Mouse (Mus musculus) adrenal gland (tissue): Measurements from ENCODE around the gene Elovl6.

Experiments used
- intact Hi-C: fragments of 180-260 bp; cut with DNase I; formaldehyde crosslinking; loops from one replicate; pipeline ENCODE4 v1.15.1; 2025

Gene Elovl6

DNA sequence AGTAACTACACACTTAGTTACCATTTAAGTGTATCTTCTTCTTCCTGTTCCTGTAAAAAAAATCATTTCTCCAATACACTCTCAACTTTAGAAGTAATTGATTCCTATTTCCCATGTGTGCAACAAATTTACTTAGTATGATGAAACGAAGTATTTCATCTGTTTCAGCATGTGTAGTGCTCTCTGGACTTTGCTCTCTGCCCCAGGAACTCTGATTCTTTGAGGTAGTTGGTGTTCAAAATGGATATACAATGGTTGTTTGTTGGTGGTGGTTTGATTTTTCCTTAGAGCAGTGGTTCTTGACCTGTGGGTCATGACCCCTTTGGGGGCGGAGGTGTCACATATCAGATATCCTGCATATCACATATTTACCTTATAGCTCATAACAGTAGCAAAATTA lies 32.7 kb downstream of the Elovl6 start:
- intact Hi-C loops, result no loop called here

DNA sequence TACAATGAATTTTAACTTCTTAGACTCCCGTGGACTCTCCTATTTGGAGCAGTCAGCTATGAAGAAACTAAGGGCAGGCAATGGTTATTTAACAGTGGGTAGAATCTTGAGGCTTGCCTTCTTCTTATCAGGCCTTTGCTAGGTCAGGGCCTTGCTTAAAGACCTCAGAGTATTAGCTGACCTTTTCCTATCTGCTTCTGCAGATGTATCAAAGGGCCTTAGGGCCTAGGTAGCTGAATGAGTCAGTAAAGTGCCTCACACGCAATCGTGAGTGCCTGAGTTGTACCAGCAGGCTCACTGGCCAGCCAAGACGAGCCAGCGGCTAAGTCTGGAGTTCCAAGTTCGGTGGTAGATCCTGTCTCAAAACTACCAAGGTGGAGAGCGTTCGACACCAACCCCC lies 33.3 kb downstream of the Elovl6 start:
- intact Hi-C loops, result no loop called here

DNA sequence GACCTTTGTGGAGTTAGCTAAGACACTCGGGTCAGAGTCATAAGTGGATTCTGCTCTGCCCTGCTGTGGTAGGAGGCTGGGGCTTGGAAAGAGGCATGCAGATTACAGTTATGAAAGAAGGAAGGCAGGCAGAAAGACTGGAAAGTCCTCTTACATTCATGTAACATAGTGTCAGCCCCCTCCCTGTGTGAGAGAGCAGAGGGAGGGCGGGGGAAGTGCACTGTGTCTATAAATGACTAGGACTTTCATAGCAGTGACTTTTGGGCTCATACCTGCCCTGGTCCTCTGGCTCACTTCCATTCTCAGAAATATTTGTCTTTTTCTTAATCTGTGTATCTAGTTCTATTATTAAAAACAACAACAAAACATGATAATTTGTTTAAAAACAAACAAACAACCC lies 33.9 kb downstream of the Elovl6 start:
- intact Hi-C loops, result no loop called here

DNA sequence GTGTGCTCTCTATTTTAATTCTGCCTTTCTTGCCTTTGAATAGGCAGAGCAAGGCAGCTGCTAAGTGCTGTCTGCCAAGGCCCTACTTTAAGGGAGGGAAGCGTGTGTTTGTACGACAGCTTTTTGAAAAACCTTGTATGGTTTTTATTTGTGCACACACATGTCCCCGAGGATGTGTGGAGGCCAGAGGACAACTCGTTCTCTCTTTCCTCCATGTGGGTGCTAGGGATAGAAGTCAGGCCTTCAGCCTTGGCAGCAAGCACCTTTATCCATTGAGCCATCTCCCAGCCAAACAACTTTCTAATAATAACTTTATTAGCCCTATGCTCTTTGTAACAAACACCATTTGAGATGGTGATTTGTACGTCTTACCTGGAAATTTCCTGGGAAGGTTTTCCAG lies 34.7 kb downstream of the Elovl6 start:
- intact Hi-C loops, result no loop called here

DNA sequence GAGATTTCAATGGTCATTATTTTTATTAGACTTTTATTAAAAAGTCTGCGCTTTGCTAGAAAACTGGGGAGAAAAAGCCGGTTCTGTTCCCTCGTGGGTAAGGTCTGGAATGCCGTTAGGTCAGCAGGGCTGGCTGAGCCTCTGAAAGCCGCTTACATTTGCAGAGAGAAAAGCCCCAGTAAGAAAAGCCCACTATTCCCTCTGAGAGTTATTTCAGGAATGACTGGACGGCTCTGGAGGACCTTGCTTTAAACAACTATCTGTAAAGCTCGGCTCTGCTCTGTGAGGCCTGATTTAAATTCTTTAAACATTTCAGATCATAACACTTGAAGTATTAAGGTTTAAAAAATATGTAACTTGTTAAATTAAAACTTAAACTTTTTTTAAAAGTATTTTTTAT lies 36.4 kb downstream of the Elovl6 start:
- intact Hi-C loops, result no loop called here

DNA sequence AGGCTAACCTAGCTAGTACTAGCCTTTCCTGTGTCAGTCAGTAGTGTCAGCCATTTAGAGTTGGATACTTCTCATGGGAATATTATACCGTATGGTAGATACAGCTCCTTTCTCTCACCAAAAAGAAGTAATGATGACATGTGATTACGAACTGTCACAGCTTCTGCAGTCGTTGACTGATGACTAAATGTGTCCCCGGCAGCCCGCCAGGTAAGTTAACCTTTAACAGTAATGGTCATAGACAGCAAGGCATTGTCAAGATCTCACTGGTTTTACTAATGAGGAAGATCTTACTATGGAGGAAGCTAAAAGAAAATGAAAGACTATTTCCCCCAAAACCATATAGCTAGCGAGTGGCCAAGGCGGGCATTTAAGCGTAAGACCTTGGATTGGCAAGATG lies 38.8 kb downstream of the Elovl6 start:
- intact Hi-C loops, result no loop called here

DNA sequence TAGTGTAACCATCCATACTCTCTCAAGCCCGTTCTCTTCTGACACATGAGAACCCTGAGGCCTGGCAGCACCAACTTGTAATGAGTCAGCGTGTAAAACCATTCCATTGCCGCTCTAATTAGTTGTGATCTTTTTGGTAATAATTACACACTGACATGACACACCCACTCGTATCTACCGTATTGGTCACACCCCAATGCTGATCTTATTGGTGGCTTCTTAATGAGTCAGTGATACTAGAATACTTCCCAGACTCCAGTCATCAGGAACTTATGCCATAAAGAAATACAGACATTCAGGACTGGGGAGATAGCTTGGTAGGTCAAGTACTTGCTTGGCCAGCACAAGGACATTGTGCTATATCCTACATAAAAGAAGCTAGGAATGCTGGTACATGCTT lies 39.5 kb downstream of the Elovl6 start:
- intact Hi-C loops, result no loop called here

DNA sequence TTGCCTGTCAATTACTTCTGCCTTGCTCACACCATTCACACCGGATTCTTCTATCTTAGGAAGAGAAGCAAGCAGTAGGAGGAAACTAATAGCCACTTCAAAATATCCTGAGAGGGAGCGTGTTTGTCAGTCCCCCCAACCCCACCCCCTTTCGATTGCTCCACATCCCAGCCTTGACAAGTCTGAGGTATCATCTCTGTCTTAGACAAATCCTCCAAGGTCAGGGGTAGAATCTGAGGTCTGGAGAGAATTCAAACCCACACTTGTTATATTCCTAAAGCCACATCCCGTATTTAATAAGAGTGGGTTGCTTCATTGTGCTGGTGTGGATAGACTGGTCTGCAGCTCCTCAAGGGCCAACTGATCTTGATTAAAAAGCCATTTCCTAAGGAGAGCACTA lies 40.8 kb downstream of the Elovl6 start:
- intact Hi-C loops, result no loop called here

DNA sequence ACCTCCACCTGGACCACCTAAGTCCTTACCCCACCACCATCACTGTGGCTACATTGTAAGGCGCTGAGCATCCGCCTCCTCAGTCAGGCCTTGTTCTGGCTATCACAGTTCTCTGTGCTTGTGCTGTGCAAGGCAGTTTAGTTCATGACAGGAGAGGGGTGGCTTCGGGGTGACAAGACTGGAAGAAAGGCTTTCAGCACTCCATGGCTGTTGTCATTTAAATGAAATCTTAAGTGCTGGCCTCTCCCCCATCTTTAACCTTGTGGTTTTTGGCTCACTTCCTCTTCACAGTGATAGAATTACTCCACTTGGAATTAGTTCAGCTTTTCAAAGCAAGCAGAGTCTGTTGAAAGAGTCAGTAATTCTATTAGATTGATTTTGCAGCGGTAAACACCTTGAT lies 41.5 kb downstream of the Elovl6 start:
- intact Hi-C loops, result no loop called here

DNA sequence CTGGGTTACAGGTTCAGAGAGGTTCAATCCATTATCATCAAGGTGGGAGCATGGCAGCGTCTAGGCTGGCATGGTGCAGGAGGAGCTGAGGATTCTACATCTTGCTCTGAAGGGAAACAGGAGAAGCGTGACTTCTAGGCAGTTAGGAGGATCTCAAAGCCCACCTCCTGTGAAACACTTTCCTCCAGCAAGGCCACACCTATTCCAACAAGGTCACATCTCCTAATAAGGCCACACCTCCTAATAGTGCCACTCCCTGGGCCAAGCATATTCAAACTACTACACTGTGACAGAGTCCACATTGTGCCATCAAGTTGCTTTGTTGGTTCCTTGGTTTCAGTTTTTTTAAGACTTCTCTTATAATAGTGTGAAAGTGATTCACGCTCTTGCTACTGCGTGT lies 42.9 kb downstream of the Elovl6 start:
- intact Hi-C loops, result no loop called here

DNA sequence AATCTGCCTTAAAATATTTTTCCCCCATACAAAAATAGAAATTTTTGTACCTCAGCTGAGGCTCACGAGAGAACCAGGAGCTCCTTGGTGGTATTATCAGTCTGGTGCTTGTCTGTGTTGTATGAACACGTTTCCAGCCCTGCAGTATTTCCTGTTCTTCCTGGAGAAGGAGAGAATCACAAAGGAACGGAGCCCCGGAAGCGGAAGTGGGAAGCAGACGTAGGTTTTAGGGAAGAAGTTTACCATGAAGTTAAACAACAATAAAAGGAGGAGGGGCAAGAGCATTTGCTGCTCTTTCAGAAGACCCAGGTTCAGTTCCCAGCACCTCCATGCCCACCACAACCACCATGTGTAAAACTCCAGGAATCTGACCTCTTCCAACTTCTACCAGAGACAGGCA lies 44.4 kb downstream of the Elovl6 start:
- intact Hi-C loops, result no loop called here

DNA sequence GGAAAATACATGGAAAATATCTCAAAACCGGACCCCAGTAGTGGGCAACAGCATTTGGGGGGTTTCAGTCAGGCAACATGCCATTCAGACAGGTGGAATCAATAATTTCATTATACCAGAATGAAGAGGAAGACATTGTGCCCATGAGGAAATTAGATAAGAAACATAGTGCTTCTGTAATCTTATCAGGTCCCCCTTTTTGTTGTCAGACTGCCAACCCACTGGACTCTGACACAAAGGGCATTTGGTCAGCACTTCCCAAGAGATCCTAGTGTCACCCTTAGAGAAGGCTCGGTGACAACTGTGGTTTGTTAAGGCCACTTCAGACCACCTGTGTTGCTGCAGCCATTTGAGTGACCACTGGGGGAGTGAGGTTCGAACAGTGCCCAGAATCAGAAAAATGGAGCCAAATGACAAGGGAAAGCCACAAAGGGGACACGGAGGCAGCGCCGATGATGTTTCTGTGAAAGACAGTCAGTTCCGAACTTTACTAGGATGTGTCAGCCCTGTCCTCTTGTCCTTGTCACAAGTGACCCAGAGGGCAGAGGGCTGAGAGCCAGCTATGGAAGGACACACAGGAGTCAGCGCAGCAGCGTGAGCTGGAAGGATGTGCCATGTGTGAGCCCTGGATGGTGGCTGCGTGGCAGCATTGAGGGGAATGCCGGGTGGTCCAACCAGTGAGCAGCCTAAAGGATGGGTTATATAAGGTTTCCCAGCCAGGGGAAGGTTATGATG lies 46.8 kb downstream of the Elovl6 start:
- intact Hi-C loops, result no loop called here

DNA sequence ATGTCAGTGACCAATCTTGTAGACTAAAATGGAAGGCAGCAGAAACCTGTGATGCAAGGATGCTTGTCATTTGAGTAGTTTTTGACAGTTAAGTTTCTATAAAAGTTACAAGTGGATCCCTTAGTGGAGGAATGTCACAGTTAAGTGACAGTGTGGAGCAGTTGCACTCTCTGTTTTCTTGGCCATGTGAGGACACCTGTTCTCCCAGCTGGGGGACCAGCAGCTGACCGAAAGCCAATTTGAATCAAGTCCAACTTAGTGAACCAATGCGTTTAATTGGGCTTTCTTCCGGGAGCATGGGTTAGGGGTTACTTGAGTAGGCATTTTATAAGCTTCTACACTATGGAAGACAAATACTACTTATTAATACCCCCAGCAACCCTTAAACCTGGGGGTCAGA lies 48.9 kb downstream of the Elovl6 start:
- intact Hi-C loops, result loop anchor here (5.0 kb wide), 1 partner anchor 49 kb away; the partner anchor contains the start of gene Elovl6

DNA sequence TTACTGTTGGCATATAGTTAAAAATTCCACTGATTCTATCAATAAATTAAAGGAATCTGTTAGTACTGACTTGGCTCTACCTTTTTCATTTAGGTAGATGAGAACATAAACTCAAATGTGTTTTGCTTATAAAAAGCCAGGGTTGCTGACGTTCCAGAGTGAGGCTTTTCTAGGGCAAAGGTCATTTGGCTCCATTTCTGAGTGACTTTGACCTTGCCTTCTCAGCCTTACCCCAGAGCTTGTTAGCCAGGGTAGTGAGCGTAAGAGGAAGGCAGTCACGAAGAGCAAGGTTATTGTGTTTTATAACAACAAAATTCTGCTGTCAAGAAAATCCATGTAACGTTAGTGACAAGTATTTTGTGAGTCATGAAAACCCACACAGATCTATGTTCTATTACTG lies 50.3 kb downstream of the Elovl6 start:
- intact Hi-C loops, result loop anchor here (5.0 kb wide), 1 partner anchor 50 kb away; the partner anchor contains the start of gene Elovl6

DNA sequence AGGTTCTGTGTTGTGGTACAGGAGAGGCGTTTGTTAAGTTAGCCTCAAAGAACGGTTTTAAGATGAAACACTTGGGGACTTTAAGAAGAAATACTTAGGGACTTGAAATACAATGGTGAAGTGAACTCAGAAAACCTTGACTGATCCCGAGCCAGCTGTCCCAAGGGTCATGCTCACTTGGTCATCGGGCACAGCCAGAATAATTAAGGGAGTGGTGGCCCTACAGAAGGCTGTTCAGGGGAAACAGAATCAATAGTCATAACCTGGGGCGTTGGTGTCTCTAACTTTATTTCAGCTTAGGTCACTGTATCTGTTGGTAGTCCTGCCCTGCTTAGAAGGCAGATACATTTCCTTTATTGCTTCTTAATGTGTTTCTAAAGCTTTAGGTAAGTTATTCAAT lies 51.1 kb downstream of the Elovl6 start:
- intact Hi-C loops, result loop anchor here (5.0 kb wide), 1 partner anchor 51 kb away; the partner anchor contains the start of gene Elovl6

DNA sequence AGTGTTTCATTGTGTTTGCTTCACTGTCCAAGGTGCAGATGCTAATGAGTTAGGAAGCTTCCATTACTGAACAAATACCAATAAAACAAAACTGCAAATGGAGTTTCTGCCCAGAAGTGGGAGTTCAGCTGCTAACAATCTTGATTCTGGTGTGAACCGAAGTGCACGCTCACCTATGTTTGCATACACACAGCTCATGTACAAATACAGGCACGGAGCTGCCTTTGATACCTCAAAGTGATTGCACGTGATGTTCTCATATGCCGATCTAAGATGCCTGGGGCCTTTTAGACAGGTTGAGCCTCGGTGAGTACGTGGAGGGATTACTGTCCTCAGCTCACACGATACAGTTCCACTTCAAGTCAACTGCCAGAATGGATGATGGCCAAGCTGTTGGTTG lies 55.8 kb downstream of the Elovl6 start:
- intact Hi-C loops, result no loop called here

DNA sequence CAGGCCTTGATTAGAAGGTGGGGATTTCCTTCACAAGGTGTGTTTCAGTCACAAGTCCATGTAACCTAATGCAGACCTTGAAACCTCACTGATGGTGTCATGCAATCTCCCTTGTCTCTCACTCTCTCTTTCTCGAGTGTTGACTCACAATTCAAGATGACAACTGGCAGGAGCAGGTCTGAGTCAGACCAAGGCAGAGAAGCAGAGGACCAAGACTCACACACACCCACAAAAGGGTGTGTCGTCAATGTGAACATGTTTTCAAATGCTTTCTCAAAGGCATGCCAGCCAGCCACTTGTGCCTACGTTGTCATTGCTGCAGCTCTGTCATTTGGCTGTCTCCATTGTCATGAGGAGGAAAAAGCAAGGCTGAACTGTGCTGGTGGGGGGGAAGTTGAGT lies 56.6 kb downstream of the Elovl6 start:
- intact Hi-C loops, result no loop called here

DNA sequence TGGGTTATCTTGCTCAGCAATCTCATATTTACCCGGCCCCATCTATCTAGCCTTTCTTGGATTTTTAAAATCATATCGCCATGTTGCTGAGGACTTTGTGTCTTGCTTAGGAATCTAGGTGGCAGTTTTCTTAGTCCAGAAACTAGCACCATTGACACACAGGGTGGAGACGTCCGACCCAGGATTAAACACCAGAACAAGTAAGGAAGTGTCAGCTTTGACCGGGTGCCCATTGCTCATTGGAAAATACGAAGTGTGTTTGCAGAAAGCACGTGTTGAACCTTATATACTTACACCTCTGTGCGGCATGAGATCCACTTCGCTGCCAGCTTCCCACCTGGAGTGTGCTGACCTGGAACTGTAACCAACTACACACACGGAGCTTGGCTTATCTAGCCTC lies 57.5 kb downstream of the Elovl6 start:
- intact Hi-C loops, result no loop called here

DNA sequence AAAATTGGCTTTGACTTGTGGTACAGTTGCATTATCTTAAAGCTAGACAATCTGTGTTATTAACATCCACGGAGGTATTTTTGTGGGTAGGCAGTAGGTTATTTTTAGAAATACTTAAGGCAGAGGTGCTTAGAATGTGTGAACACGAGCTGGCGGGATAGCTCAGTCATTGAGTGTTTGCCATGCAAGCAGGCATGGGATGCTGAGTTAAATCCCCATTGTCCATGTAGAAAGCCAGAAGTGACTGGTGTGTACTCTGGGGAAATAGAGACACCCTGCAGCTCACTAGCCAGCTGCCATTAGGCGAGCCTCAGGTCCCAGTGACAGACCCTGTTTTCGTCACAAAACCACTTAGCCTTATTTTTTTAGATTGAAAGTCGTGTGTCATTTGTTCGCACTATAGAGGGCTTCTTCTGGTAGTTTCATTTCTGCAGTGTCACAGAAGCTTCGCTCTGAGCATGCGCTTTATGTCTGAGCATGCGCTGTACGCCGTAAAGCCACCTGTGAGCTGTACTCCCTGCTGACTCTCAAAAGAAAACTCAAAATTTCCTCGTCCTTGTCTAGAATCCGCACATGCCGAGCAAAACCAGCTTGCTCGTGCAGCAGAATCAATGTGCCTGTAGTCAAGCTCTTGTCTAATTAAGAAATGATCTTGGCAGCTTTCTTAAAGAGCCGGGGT lies 58.5 kb downstream of the Elovl6 start:
- intact Hi-C loops, result no loop called here

DNA sequence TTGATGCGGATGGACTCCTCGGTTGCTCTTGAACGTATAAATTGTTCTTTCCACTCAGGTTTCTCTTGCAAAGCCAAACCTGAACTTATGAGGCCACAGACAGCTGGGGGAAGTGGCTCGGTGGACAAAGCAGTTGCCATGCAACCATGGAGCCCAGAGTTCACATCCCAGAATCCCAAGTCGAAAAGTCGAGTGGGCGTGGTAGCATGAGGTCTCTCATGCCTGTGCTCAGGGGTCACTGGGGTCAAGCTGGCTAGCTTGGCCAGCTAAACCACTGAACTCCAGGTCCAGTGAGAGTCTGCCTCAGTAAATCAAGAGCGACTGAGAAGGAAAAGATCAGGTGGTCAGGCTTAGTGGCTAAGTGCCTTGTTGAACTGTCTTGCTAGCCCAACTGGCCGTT lies 59.1 kb downstream of the Elovl6 start:
- intact Hi-C loops, result no loop called here

DNA sequence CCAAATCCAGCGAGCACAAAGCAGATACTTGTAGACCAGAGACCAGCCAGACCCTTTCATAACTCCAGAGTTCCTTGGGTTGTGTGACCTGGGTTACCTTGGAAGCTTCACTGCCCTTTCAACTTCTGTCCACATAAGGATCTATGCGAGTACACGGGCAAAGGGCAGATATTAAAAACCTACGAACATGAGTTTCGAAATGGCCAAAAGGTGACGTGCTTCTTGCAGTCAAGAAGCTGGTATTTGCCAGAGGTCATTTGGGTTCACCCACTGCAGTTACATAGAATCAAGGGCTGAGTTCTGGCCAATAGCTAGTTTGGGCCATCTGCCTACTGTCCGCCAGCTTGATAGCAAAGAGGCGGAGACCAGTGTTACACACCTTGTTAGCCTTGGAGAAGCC lies 59.6 kb downstream of the Elovl6 start:
- intact Hi-C loops, result no loop called here

DNA sequence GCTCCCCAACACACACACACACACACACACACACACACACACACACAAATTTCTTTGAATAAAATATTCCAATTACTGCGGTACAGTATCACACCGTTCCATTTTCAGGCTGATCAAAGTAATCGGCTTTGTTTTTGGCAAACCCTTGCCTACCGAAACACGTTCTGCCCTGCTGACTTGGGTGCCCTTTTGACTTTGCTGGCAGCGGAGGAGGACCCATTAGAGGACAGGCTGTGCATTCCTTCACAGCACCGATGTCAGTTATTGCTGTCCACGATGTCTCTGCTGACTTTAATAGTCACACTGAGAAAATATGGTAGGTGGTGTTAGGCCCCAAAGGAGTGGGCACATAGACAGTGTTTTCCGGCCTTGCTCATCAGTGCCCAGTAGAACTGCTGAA lies 60.8 kb downstream of the Elovl6 start:
- intact Hi-C loops, result no loop called here

DNA sequence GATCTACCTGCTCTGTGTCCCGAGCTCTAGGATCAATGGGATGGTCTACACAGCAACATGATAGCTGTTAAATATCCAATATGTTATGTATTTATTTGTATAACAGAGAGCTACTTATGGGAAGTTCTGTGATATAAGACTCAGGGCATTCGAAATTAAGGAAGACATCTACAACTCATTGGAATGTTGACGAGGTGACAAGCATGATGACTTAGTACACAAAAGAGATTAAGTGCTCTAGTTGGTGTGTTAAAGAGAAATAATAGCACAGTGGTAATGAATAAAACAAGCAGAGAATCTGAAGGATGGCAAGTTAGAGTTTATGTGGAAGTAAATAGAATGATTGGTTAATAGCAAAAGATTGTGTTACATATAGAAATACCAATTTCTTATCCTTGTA lies 61.6 kb downstream of the Elovl6 start:
- intact Hi-C loops, result no loop called here
